Mouse (Mus musculus): Measurements from ENCODE around the gene Slc30a7. TPM values are rescaled to one million over a fixed set of nuclear protein-coding genes. Genes with fewer than 3 reads are reported as not detected.

Slc30a7 gene
- polyA plus RNA-seq, 2 experiments = 5.4 to 11.3 TPM

DNA sequence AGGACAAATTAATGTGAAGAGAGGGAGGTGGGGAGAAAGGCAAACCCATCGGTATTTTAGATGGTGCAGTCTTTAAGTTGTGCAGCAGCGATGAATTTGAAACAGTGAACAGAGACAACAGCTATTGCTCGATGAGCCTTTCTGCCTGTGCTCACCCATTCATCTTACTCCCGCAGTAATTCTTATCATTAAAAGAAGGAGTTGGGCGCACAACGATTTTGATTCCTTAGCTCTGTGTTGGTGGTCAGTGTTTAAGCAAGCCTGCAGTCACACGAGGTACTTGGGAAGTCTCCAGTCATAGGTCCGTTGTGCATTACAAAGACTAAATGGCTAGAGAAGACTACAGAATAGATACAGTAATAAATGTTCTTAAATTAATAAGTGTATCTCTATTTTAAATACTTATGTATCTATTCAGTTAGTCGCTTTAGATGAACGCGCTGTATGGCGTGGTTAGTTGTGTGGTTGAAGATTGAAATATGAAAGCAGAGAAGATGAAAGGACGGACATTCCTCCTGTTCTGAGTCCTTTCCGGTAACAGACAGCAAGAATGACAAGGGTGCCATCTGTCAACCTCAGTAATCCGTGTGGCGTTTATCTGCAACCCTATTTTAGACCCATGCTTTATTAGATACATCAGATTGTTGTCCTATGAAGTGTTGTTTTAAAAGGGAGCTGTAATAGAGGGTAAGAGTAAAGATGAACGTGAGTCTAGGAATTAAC, 2.6 kb upstream of the Slc30a7 start:
- WGBS (ENCODE audit: insufficient replicate concordance) = 74% methylated on average over 17 of the region's 17 CpGs
- no peak overlapping the region for H3K27ac ChIP-seq

DNA sequence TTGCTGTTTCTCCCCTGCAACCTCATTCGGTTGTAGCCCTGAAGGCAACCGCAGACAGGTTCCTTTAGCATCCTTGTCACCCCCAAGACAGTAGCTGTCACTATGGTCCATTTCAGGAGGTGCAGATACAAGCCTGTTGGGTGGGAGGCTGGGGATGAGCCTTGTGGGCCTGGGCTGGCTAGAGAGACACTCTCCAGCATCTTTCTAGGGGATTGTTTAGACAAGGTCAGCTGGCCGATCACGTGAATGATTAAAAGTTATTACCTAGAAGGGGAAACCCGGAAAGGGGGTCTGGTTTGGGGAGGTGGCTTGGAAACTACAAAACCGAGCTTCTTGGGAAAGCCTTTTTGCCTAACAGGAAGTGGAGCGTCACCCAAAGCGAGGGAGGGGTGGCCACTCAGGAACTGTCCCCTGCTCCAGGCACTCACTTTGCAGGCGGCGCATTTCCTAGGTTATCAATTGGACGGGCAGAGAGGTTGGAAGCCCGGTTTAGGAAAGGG, 785 bp upstream of the Slc30a7 start:
- under 1% methylated on average over 12 of the region's 12 CpGs for WGBS (ENCODE audit: insufficient replicate concordance)
- H3K4me2 ChIP-seq (ENCODE audit: low read depth) = peak overlapping the region; percentile 92
- peak overlapping the region; percentile 51 for H3K9ac ChIP-seq (replicated peaks)
- H3K4me3 ChIP-seq (ENCODE audit: insufficient read depth in 1 of 2, low read depth in 2 of 2, low read length in 2 of 2) = peak overlapping the region; percentile 88 to 96
- no peaks in the 10 kb centered on the region for H3K9me3 ChIP-seq (ENCODE audit: control insufficient read depth, low read length)
- peaks cover 0 to 8% of the 10 kb centered on the region in 2 experiments; a peak in 2 of 4 replicates for H3K4me1 ChIP-seq (replicated peaks; ENCODE audit: control insufficient read depth in 2 of 2, insufficient read depth in 2 of 2, low read length in 1 of 2)
- TF ChIP-seq EP300 (IDR thresholded peaks at IDR 0.05; ENCODE audit: low read depth) = no peak
- TF ChIP-seq CTCF (IDR thresholded peaks at IDR 0.05; ENCODE audit: low read depth) = no peak
- 0 out of 2 replicates have a peak, but pooled peaks cover 2% of the 10 kb centered on the region for H3K36me3 ChIP-seq (replicated peaks; ENCODE audit: control insufficient read depth, insufficient read depth, low read depth)
- ATAC-seq (ENCODE audit: insufficient read depth) (peak; percentile 42), DNase-seq (ENCODE audit: low read depth in 3 of 3, low spot score in 3 of 3) (peak; percentile 29 to 52 (median 38))
- H3K27me3 ChIP-seq (ENCODE audit: control insufficient read depth, insufficient read depth, low read length) = no peaks in the 10 kb centered on the region
- H3K27ac ChIP-seq = peak overlapping the region; percentile 1; the same call in 1 of the 2 replicates

More for the DNA sequence above, 2.6 kb upstream of the Slc30a7 start:
- Histone ChIP-seq H3K4me2 (ENCODE audit: low read depth) (no peak overlapping the region), H3K4me1 (replicated peaks; ENCODE audit: control insufficient read depth in 2 of 2, insufficient read depth in 2 of 2, low read length in 1 of 2) (peaks cover 0 to 8% of the 10 kb centered on the region in 2 experiments; a peak in 2 of 4 replicates), H3K36me3 (replicated peaks; ENCODE audit: control insufficient read depth, insufficient read depth, low read depth) (no peaks in the 10 kb centered on the region), H3K9me3 (ENCODE audit: control insufficient read depth, low read length) (no peaks in the 10 kb centered on the region), H3K9ac (replicated peaks) (no peak overlapping the region), H3K27me3 (ENCODE audit: control insufficient read depth, insufficient read depth, low read length) (no peaks in the 10 kb centered on the region), H3K4me3 (ENCODE audit: insufficient read depth in 1 of 2, low read depth in 2 of 2, low read length in 2 of 2) (no peak overlapping the region)
- TF ChIP-seq CTCF (IDR thresholded peaks at IDR 0.05; ENCODE audit: low read depth) (no peak), EP300 (IDR thresholded peaks at IDR 0.05; ENCODE audit: low read depth) (no peak)
- no peak for DNase-seq (ENCODE audit: low read depth in 3 of 3, low spot score in 3 of 3)
- ATAC-seq (ENCODE audit: insufficient read depth) = no peak

DNA sequence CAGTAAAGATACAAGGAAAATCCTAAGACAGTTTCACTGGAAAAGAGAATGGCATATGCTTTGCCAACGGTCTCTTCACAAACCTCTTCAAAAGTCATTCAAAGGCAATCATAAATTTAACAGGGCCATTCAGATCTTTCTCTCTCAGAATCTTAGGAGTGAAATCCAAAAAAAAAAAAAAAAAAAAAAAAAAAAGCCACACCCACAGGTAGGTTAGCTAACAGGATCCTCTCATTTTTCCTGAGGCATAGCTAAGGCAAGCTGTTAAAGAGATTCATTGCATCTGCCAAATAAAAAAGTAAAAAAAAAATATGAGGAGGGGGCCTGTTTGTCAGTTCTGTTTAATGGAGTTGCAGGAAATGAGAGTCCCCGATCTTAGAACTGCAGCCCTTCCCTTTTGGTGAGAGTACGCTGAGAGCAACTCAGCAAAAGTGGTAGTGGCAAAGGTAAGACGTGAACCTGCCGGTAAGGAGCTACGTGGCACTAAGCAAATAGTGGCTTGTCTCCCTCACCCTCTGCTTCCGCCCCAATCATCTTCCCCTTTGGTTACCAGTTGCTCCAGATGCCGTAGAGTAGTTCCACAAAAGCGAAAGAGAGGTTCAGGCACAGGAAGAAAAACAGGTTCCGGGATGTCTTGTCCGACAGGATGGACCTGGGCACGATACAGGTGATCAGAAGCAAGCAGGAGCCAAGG, 775 bp downstream of the Slc30a7 start:
- H3K27me3 ChIP-seq (ENCODE audit: control insufficient read depth, insufficient read depth, low read length) = no peaks in the 10 kb centered on the region
- peak overlapping the region; percentile 92 for H3K4me2 ChIP-seq (ENCODE audit: low read depth)
- peaks cover 0 to 8% of the 10 kb centered on the region in 2 experiments; a peak in 2 of 4 replicates for H3K4me1 ChIP-seq (replicated peaks; ENCODE audit: control insufficient read depth in 2 of 2, insufficient read depth in 2 of 2, low read length in 1 of 2)
- peak overlapping the region; percentile 88 to 96 for H3K4me3 ChIP-seq (ENCODE audit: insufficient read depth in 1 of 2, low read depth in 2 of 2, low read length in 2 of 2)
- H3K27ac ChIP-seq = peak overlapping the region; percentile 12; the same call in 1 of the 2 replicates
- peak in 1 of 3 experiments; percentile 42 for DNase-seq (ENCODE audit: low read depth in 3 of 3, low spot score in 3 of 3)
- TF ChIP-seq EP300 (IDR thresholded peaks at IDR 0.05; ENCODE audit: low read depth) = no peak
- no peak for TF ChIP-seq CTCF (IDR thresholded peaks at IDR 0.05; ENCODE audit: low read depth)
- H3K36me3 ChIP-seq (replicated peaks; ENCODE audit: control insufficient read depth, insufficient read depth, low read depth) = 0 out of 2 replicates have a peak, but pooled peaks cover 2% of the 10 kb centered on the region
- peak; percentile 20; the same call in 1 of the 2 replicates for ATAC-seq (ENCODE audit: insufficient read depth)
- no peaks in the 10 kb centered on the region for H3K9me3 ChIP-seq (ENCODE audit: control insufficient read depth, low read length)
- peak overlapping the region; percentile 82 for H3K9ac ChIP-seq (replicated peaks)
- 6% methylated on average over 12 of the region's 12 CpGs for WGBS (ENCODE audit: insufficient replicate concordance)

DNA sequence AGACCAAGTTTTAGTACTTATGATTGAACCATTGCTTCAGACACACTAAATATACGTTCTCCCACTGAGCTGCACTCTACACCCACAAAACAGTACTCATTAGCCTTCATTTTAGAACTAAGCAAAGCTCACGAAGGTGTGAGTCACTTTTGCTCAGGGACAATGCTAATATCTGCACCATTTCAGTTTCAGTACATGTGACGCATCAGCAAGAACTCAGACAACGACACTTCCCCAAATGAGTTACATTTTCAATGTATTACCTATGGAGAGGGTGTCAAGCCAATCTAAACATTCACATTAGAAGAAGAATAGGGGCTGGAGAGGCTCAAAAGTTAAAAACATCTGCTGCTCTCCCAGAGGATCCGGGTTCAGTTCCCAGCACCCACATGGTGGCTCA, 10.3 kb downstream of the Slc30a7 start:
- no peak for DNase-seq (ENCODE audit: low read depth in 3 of 3, low spot score in 3 of 3)
- H3K4me3 ChIP-seq (ENCODE audit: insufficient read depth in 1 of 2, low read depth in 2 of 2, low read length in 2 of 2) = no peak overlapping the region
- no peaks in the 10 kb centered on the region; the same call in 1 of the 2 replicates for H3K36me3 ChIP-seq (replicated peaks; ENCODE audit: control insufficient read depth, insufficient read depth, low read depth)
- H3K27me3 ChIP-seq (ENCODE audit: control insufficient read depth, insufficient read depth, low read length) = no peaks in the 10 kb centered on the region
- H3K4me1 ChIP-seq (replicated peaks; ENCODE audit: control insufficient read depth in 2 of 2, insufficient read depth in 2 of 2, low read length in 1 of 2) = no peaks in the 10 kb centered on the region; a peak in 1 of 4 replicates
- 75% methylated on average over 5 of the region's 5 CpGs for WGBS (ENCODE audit: insufficient replicate concordance)
- no peak overlapping the region for H3K9ac ChIP-seq (replicated peaks)
- ATAC-seq (ENCODE audit: insufficient read depth) = no peak
- H3K27ac ChIP-seq = no peak overlapping the region
- H3K9me3 ChIP-seq (ENCODE audit: control insufficient read depth, low read length) = no peaks in the 10 kb centered on the region
- H3K4me2 ChIP-seq (ENCODE audit: low read depth) = no peak overlapping the region
- no peak for TF ChIP-seq CTCF (IDR thresholded peaks at IDR 0.05; ENCODE audit: low read depth)
- TF ChIP-seq EP300 (IDR thresholded peaks at IDR 0.05; ENCODE audit: low read depth) = no peak

DNA sequence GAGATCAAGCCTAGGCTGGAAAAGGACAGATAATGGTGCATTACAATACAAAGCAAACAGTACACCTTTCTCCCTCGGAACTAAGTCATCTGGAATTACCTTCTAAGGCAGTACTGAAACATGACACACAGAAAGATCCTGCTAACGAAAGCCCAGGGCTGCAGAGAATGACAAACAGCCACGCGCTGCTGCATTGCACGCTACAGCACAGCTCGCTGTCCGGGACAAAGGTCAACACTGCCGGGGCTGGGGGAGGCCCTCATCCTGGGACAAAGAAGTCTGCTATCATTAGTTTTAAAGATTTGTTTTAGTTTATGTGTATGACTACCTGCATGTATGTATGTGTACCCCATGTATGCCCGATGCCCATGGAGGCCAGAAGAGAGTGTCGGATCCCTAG, 14.2 kb downstream of the Slc30a7 start:
- no peak for DNase-seq (ENCODE audit: low read depth in 3 of 3, low spot score in 3 of 3)
- H3K9me3 ChIP-seq (ENCODE audit: control insufficient read depth, low read length) = no peaks in the 10 kb centered on the region
- no peak for TF ChIP-seq EP300 (IDR thresholded peaks at IDR 0.05; ENCODE audit: low read depth)
- no peak for TF ChIP-seq CTCF (IDR thresholded peaks at IDR 0.05; ENCODE audit: low read depth)
- WGBS (ENCODE audit: insufficient replicate concordance) = 74% methylated on average over 10 of the region's 10 CpGs
- H3K4me3 ChIP-seq (ENCODE audit: insufficient read depth in 1 of 2, low read depth in 2 of 2, low read length in 2 of 2) = no peak overlapping the region
- H3K27ac ChIP-seq = no peak overlapping the region
- H3K36me3 ChIP-seq (replicated peaks; ENCODE audit: control insufficient read depth, insufficient read depth, low read depth) = peaks cover 3% of the 10 kb centered on the region; the same call in 1 of the 2 replicates
- H3K27me3 ChIP-seq (ENCODE audit: control insufficient read depth, insufficient read depth, low read length) = no peaks in the 10 kb centered on the region
- H3K9ac ChIP-seq (replicated peaks) = no peak overlapping the region
- no peak overlapping the region for H3K4me2 ChIP-seq (ENCODE audit: low read depth)
- no peaks in the 10 kb centered on the region; a peak in 1 of 4 replicates for H3K4me1 ChIP-seq (replicated peaks; ENCODE audit: control insufficient read depth in 2 of 2, insufficient read depth in 2 of 2, low read length in 1 of 2)
- ATAC-seq (ENCODE audit: insufficient read depth) = no peak
